Mouse (Mus musculus) liver, embryonic 14.5 days (tissue): ENCODE measurements around the gene Pnliprp2.

Experiments
- CTCF ChIP-seq: IDR thresholded peaks from 2 replicates; pipeline ENCODE4 v1.5.1; 2016; ENCODE audit warnings: antibody characterized with exemption, low read depth, control low read depth
- EP300 ChIP-seq: IDR thresholded peaks from 2 replicates; pipeline ENCODE4 v1.6.1; 2016; ENCODE audit warnings: antibody characterized with exemption, low read depth

- no peak for TF ChIP-seq CTCF
- no peak for TF ChIP-seq EP300
Observed at GRCm38 (mm10) chr19:58720439-58720838, 39.1 kb upstream of the Pnliprp2 start.
